Mouse (Mus musculus): Measurements from ENCODE around the gene Odf3l1. TPM values are rescaled to one million over a fixed set of nuclear protein-coding genes. Genes with fewer than 3 reads are reported as not detected.

Odf3l1 gene
- polyA plus RNA-seq, 1 experiment = 304 TPM

DNA sequence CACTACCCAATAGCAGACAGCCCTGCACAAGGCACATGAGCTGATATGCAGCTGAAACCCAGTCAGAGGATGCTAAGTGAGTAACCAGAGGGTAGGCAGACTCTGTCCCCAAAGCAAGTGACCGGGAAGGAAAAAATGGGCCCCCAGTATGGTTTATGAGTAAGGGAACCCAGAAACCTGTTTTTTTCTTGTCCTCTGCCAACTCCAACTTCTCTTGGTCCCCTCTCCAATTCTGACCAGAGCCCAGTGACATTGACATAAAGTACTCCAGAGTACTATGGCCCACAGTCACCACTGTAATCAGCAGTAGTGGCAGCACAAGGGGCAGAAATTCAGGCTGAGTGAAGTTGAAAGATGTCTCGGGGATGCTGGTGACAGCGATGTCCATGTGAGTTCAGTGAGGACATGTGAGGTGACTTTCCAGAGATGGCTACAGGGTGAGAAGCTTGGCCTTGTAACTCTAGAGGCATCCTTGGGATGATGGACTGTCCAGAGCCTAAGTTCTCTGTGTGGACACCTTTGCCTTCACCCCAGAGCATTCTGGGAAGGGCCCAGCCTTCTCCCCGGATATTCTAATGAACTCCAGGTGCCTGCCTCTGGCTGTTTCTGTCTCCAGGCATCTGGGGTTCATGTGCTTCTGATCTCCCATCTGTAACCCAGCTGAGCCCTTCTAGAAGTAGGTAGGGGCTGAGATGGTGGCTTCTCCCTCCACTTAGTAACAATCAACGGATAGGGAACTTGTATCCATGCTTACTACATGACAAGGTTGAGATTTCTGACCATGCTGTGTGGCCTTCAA, 7.8 kb upstream of the Odf3l1 start:
- Histone ChIP-seq H3K4me3 (ENCODE audit: control insufficient read depth, low read depth, low read length) (no peak overlapping the region), H3K27me3 (ENCODE audit: control insufficient read depth, insufficient read depth, low read length) (no peaks in the 10 kb centered on the region), H3K36me3 (ENCODE audit: control insufficient read depth, insufficient read depth, low read length) (no peaks in the 10 kb centered on the region), H3K4me1 (ENCODE audit: control insufficient read depth, insufficient read depth, low read length) (no peaks in the 10 kb centered on the region), H3K27ac (ENCODE audit: control insufficient read depth, insufficient read depth, low read depth, low read length) (no peak overlapping the region)
- TF ChIP-seq POLR2A (IDR thresholded peaks at IDR 0.05; ENCODE audit: control insufficient read depth, low read depth, low read length) = no peak
- no peak for TF ChIP-seq CTCF (IDR thresholded peaks at IDR 0.05; ENCODE audit: control insufficient read depth, insufficient read depth, insufficient replicate concordance, low read depth, low read length)

DNA sequence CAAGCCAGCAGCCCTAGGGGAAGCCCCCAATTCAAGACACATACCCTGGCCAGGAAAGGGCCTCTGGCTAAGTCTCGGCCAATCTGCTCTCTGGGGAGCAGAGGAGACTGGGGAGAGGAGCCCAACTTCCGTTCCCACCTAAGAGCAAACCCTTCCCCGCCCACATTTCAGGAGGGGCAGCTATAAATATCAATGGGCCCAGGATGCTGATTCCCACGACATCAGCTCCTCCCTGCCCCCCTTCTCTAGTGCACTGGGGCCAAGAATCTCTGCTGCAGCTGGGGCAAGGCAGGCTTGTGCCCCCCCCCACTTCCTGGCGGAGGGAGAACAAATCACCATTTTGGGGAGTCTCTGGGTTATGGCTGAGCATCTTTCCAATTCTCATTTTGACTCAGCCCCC, 6.7 kb upstream of the Odf3l1 start:
- H3K27ac ChIP-seq (ENCODE audit: control insufficient read depth, insufficient read depth, low read depth, low read length) = no peak overlapping the region

DNA sequence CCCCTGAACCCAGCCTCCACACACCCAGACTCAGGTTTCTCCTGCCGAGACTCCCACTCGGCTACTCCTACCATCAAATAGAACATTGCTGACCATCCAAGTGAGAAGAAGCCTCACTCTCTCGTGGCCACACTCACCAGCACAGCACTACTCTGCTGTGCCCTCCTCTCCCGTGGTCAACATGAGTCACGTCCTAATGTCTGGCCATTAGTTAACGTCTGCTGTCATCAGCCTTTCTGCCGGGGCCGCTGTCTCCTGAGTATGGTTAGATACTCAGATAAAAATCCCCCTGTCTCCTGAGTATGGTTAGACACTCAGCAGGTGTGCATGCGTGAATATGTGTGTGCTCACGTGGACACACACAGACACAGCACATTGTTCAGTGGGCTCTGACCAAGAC, 6.3 kb upstream of the Odf3l1 start:
- Histone ChIP-seq H3K36me3 (ENCODE audit: control insufficient read depth, insufficient read depth, low read length) (no peaks in the 10 kb centered on the region), H3K27ac (ENCODE audit: control insufficient read depth, insufficient read depth, low read depth, low read length) (no peak overlapping the region), H3K4me3 (ENCODE audit: control insufficient read depth, low read depth, low read length) (no peak overlapping the region), H3K4me1 (ENCODE audit: control insufficient read depth, insufficient read depth, low read length) (no peaks in the 10 kb centered on the region), H3K27me3 (ENCODE audit: control insufficient read depth, insufficient read depth, low read length) (no peaks in the 10 kb centered on the region)
- TF ChIP-seq CTCF (IDR thresholded peaks at IDR 0.05; ENCODE audit: control insufficient read depth, insufficient read depth, insufficient replicate concordance, low read depth, low read length) (no peak), POLR2A (IDR thresholded peaks at IDR 0.05; ENCODE audit: control insufficient read depth, low read depth, low read length) (no peak)

More for the DNA sequence above, 6.7 kb upstream of the Odf3l1 start:
- no peak for TF ChIP-seq CTCF (IDR thresholded peaks at IDR 0.05; ENCODE audit: control insufficient read depth, insufficient read depth, insufficient replicate concordance, low read depth, low read length)
- TF ChIP-seq POLR2A (IDR thresholded peaks at IDR 0.05; ENCODE audit: control insufficient read depth, low read depth, low read length) = no peak
- Histone ChIP-seq H3K4me1 (ENCODE audit: control insufficient read depth, insufficient read depth, low read length) (no peaks in the 10 kb centered on the region), H3K4me3 (ENCODE audit: control insufficient read depth, low read depth, low read length) (no peak overlapping the region), H3K27me3 (ENCODE audit: control insufficient read depth, insufficient read depth, low read length) (no peaks in the 10 kb centered on the region), H3K36me3 (ENCODE audit: control insufficient read depth, insufficient read depth, low read length) (no peaks in the 10 kb centered on the region)

DNA sequence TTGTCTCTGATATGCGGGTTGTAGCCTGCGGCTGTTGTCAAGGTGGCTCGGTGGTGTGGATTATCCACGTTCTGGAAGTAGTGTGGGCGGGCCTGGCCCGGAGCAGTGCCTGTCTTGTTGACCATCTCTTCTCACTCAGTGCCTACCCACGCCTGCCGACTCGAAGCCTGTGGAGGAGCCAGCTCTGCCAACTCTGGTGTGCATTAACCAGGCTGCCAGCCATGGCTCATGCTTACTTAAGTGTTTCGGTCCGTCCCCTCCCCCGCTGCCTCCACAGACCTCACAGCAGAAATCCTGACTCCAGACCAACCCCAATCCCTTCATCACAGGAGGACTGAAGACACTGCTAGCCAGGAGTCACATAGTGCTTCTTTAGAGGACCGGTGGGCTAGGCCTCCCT, 5.1 kb upstream of the Odf3l1 start:
- Histone ChIP-seq H3K27ac (ENCODE audit: control insufficient read depth, insufficient read depth, low read depth, low read length) (no peak overlapping the region), H3K4me1 (ENCODE audit: control insufficient read depth, insufficient read depth, low read length) (no peaks in the 10 kb centered on the region), H3K4me3 (ENCODE audit: control insufficient read depth, low read depth, low read length) (no peak overlapping the region), H3K36me3 (ENCODE audit: control insufficient read depth, insufficient read depth, low read length) (no peaks in the 10 kb centered on the region), H3K27me3 (ENCODE audit: control insufficient read depth, insufficient read depth, low read length) (no peaks in the 10 kb centered on the region)
- TF ChIP-seq CTCF (IDR thresholded peaks at IDR 0.05; ENCODE audit: control insufficient read depth, insufficient read depth, insufficient replicate concordance, low read depth, low read length) (no peak), POLR2A (IDR thresholded peaks at IDR 0.05; ENCODE audit: control insufficient read depth, low read depth, low read length) (no peak)

DNA sequence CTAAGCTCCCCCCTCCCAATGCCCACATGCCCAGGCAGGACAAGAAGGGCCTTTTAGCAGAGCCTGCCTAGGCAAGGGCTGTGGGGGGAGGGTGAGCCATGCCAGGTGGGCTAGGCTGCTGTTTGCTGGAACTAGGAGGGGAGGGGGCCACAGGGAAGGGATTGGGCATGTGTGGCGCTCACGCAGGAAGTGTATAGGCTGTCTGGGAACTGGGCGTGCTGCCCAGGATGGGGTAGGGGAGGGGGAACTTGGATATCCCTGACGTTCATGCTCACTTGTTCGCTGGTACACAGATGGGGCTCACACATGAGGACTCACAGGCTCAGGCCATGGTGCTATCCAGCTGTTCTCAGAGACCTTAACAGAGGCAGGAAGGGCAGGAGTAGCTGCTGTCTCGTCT, 3.8 kb upstream of the Odf3l1 start:
- no peak overlapping the region for H3K4me3 ChIP-seq (ENCODE audit: control insufficient read depth, low read depth, low read length)
- H3K4me1 ChIP-seq (ENCODE audit: control insufficient read depth, insufficient read depth, low read length) = peaks cover 4% of the 10 kb centered on the region; the same call in 1 of the 2 replicates
- H3K36me3 ChIP-seq (ENCODE audit: control insufficient read depth, insufficient read depth, low read length) = no peaks in the 10 kb centered on the region
- H3K27ac ChIP-seq (ENCODE audit: control insufficient read depth, insufficient read depth, low read depth, low read length) = no peak overlapping the region
- no peak for TF ChIP-seq CTCF (IDR thresholded peaks at IDR 0.05; ENCODE audit: control insufficient read depth, insufficient read depth, insufficient replicate concordance, low read depth, low read length)
- no peak for TF ChIP-seq POLR2A (IDR thresholded peaks at IDR 0.05; ENCODE audit: control insufficient read depth, low read depth, low read length)
- no peaks in the 10 kb centered on the region for H3K27me3 ChIP-seq (ENCODE audit: control insufficient read depth, insufficient read depth, low read length)

DNA sequence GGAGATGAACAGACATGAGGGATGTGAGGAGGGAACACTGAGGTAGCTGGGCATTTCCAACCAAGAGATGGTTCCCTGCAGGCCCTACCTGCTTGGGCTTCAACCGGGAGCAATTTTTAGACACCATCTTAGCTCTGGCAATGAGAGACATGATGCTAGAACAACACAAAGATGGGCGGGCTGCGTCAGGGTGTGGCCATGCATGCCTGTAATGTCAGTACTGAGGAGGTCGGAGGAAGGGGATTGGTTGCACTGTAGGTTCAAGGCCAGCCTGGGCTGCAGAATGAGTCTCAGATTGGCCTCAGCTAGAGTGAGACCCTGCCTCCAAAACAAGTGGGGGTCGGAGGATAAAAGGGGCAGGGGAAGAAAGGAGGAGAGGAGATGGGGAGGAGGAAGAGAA, 2.0 kb upstream of the Odf3l1 start:
- H3K4me3 ChIP-seq (ENCODE audit: control insufficient read depth, low read depth, low read length) = no peak overlapping the region; the same call in 1 of the 2 replicates
- no peak overlapping the region; the same call in 1 of the 2 replicates for H3K27ac ChIP-seq (ENCODE audit: control insufficient read depth, insufficient read depth, low read depth, low read length)
- no peak for TF ChIP-seq CTCF (IDR thresholded peaks at IDR 0.05; ENCODE audit: control insufficient read depth, insufficient read depth, insufficient replicate concordance, low read depth, low read length)
- no peak for TF ChIP-seq POLR2A (IDR thresholded peaks at IDR 0.05; ENCODE audit: control insufficient read depth, low read depth, low read length)
- H3K4me1 ChIP-seq (ENCODE audit: control insufficient read depth, insufficient read depth, low read length) = peaks cover 4% of the 10 kb centered on the region; the same call in 1 of the 2 replicates
- no peaks in the 10 kb centered on the region for H3K36me3 ChIP-seq (ENCODE audit: control insufficient read depth, insufficient read depth, low read length)
- no peaks in the 10 kb centered on the region for H3K27me3 ChIP-seq (ENCODE audit: control insufficient read depth, insufficient read depth, low read length)

DNA sequence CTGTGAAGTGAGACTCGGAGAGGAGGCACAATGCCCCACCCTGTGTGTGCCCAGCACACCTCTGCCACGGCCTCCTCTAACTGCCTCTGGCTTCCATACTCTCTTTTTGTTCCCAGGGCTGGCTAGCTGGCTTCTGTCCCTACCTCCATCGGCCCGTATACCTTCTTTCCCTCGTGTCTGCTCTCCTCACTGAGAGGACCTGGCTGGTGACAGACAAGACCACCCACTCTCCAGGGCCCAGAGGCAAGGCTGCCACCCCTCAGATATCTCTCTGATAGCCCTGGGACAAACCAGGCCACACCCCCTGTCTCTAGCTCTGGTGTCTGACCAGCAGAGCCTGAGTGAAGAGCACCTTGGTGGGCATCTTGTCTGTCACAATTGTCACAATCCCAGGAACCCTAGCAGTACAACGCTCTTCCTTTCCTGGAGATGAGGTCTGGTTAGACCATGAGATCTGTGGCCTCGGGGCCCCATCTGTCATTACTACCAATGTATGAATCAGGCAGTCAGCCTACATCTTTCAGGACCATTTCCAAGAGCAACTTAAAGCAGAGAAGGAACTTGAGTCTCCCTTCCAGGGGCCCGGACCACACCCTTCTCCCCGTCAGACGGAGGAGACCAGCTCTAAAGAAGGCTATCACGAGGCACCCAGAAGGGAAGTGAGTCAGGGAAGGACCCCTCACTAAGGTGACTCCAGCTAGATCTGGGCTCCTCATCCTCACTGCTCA, 1.4 kb upstream of the Odf3l1 start:
- Histone ChIP-seq H3K4me1 (ENCODE audit: control insufficient read depth, insufficient read depth, low read length) (peaks cover 4% of the 10 kb centered on the region; the same call in 1 of the 2 replicates), H3K4me3 (ENCODE audit: control insufficient read depth, low read depth, low read length) (no peak overlapping the region; the same call in 1 of the 2 replicates), H3K36me3 (ENCODE audit: control insufficient read depth, insufficient read depth, low read length) (no peaks in the 10 kb centered on the region), H3K27me3 (ENCODE audit: control insufficient read depth, insufficient read depth, low read length) (no peaks in the 10 kb centered on the region), H3K27ac (ENCODE audit: control insufficient read depth, insufficient read depth, low read depth, low read length) (no peak overlapping the region)
- TF ChIP-seq POLR2A (IDR thresholded peaks at IDR 0.05; ENCODE audit: control insufficient read depth, low read depth, low read length) (no peak), CTCF (IDR thresholded peaks at IDR 0.05; ENCODE audit: control insufficient read depth, insufficient read depth, insufficient replicate concordance, low read depth, low read length) (no peak)
